Mouse (Mus musculus) lung, postnatal 36 days (tissue): Measurements from ENCODE around the gene S100b.
A peak's percentile ranks its signal among the peaks of the same experiment; 100 is the strongest.

Experiments
- DNase-seq: peaks from one replicate; pipeline ENCODE4 v3.0.0; 2022; ENCODE audit warnings: mixed read lengths

The S100b gene

DNA sequence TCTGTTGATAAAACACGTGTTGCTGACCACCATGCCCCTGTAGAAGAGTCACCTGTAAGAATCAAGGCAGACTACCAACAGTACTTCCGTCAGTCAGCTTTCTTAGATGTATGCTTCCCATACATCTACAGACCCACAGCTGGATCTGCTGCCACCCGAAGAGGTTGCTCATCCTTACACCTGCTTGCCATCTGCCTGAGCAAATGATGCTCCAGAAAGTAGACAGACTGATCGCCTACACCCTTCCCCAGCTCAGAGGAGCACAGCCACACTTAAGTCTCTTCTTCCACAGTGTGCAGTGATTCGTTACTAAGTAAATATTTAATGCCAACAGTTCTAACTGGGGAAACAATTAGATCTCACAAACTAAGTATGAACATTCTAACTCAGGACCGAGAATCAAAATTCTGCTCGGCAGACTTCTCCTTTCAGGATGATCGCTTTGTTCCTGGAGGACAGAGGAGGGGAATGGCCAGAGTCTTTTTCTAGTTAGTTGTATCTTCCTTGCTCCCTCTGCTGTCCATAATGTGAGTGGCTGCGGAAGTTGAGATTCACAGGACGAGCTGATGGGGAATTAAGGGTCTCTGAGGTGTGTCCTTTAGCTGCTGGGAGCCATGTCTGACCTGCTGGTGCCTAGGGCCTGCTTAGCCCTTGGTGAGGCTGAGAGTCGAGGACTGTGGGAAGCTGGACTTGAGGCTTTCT is 6.9 kb downstream of the S100b start:
- DNase-seq, result peak; percentile 50

DNA sequence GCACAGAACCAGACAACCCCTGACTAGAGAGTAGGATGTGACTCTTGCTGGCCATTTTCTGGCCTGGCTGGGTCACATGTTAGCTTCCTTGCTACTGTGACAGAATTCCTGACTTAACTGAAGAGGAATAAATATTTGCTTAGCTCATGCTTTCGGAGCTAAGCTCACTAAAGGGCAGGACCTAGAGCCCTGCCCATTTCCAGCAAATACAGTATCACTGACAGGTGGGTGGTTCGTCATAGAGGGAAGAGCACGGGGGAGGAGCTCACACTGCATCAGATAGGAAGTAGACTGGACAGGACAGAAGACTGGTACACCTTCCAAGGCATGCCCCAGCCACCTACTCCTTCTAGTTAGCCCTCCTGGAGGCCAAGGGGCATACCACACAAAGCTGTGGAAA is 7.8 kb downstream of the S100b start:
- DNase-seq, result peak; percentile 57

DNA sequence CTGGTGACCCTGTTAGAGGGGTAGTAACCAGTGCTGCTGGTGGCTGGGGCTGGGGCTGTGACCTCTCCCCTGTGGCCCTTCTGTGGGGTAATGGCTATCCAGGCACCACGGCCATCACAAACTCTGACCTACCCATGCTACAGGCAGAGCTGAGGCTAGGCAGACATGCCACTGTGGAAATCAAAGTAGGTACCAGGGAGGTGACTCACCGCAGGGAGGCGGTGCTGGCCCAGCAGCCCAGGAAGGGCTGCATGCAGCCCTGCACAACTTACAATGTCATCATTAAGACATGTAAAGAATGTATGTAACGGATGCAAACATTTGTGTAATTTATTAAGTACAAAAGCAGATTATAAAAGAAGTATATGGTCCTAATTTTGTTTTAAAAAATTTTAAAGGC is 8.8 kb downstream of the S100b start:
- DNase-seq, result no peak

DNA sequence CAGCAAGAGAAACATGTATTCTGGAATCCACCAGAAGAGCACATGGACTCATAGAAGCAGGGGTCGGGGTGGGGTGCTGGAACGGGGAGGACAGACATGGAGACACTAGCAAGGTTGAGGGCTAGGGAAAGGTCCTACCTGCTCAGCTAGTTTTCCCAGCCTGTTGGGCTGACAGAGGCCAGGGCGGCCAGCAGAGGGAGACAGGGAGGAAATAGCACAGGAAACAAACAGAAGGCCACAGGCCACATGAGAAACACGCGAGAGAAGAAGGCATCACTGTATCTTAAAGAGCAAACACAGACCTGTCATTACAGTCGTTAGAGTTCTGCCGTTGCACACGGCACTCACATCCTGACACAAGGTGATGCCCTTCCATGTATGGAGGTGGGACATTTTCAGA is 17.6 kb downstream of the S100b start:
- DNase-seq, result peak; percentile 69

DNA sequence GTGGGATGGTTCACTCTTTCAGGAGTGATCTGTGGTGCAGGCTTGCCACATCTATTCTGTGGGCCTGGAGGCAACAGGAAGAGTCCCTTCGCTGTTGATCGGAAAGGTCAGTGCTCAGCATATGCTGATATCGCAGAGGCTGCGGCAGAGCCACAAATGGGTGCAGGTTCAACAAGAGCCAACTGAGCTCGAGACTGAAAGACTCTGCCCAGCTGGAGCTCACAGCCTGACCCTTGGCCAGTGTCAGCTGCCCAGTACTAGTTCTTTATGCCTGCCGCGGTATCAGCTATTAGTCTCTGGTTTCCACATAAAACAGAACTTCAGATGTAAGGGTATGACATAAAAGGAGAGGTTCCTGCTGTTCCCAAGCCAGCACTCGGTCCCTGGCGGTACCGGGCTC is 21.6 kb downstream of the S100b start:
- no peak for DNase-seq

DNA sequence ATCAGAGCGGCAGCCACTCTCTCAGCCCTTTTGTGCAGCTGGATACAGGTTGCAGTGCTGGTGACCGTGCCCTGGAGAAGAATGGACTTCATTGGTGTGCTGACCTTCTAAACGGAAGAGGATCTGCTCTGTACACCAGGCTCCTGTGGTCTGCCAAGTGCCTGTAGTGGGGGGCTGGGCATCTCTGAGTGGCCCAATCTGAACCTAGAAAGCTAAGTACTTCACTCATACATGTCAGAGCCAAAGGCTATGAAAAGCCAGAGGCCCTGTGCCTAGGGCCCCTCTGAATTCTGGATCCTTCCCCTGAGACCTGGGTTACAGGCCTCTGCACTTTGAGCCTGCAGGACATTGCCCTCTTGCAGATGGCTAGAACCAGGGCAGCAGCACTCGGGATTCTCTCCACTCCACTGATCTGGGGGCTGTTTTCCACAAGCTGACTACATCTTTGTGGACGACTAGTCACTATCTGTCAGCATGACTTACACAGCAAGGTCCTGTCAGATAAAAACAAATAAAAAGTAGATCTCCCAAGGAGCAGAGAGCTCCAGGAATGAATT is 25.0 kb downstream of the S100b start:
- DNase-seq, result no peak

DNA sequence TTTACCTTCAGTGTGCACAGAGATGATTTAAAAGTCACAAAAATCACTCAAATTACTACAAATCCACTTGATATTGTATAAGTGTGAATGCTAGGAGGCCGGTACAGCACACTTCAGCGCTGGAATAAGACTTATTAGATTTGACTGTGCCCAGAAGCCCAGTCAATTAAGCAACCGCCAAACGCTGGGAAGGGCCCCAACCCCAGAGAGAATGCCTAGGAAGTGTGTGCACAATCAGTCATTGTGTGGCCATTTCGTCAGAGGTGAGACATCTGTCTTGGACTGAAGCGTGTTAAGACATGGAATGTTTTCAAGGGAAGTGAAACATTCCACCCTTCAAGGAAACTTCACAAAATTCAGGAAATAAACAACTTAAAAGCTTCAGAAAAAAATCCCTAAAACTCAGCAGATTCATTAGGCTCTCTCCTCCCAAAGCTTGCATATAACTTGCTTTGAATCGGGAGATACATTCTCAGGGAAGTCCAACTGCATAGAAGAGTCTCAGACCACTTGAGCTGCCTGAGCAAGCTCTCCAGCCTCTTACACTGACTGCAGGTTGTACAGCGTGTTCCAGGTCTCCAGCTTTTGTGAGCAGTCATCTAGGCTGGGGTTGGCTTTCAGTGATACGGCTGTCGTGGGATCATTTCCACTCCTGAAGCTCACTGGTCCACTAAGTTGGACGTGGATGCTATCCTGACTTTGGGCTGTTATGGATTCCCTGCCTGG is 34.8 kb downstream of the S100b start:
- DNase-seq, result peak; percentile 55

DNA sequence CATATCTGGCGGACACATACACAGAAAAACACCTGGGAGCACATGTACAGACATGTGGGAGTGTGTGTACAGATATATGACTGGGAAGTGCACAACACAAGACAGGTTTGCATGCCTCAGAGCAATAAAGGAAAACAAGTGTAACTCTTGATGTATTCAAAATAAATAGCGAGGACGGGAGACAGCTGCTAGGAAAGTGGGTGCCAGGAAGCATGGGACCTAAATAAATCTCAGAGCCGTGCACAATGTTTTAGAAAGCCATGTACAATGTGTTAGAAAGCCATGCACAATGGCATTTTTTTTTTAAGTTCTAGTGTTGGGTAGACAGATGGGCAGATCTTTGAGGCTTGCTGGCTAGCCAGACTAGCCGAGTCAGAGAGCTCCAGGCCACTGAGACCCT is 35.4 kb downstream of the S100b start:
- DNase-seq, result no peak

DNA sequence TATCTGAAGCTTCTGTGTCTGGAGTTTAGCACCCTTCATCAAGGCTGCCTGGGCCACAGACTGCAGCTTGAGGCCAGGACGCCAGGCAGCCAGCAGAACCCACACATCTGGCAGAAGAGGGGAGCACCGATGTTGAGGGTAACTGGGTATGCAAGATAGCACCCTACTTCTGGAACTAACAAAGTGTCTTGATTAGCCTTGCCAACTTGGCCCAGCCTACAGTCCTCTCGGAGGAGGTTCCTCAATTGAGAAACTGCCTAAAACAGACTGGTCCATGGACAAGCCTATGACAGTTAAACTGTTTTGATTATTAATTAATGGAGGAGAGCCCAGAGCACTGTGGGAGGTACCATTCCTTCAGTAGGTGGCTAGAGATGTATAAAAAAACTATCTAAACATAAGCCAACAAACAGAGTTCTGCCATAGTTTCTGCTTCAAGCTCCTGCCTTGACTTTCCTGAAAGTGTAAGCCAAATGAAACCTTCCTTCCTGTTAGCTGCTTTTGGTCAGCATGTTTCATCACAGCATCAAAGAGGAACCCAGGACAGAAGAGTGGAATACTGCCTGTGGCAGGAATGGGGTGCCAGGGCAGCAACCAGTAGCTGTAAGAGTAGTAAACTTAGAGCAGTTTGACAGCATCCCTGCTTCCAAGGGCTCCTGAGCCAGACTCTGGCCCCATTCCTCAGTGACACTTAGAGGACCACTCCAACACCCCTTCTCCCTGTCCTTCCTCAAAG is 36.5 kb downstream of the S100b start:
- no peak for DNase-seq

DNA sequence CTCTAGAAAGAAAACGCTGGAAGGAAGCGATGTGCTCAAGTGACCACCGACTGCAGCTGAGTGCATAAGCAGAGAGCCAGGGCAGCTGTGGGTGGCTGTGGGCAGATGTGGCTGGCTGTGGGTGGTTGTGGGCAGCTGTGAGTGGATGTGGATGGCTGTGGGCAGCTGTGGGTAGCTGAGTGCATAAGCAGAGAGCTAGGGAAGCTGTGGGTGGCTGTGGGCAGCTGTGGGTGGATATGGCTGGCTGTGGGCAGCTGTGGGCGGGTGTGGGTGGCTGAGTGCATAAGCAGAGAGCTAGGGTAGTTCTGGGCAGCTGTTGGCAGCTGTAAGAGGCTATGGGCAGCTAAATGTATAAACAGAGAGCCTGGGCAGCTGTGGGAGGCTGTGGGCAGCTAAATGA is 39.6 kb downstream of the S100b start:
- DNase-seq, result no peak

DNA sequence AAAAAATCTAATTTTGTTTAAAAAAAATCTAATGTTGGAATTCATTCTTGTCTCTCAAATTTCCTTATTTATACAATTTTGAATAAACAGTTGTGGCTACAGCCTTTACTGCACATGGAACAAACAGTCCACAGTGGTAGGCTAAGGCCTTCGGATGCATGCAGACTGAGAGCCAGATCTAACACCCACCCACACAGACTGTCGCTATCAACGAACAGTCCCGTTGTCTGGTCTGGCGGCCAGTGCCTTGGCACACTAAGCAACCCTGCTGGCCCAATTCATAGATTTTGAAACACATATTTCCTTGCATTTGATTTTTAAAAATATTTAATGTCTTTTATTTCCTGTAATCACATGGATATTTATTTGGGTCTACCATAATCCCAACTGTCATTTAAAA is 46.5 kb downstream of the S100b start:
- peak; percentile 30 for DNase-seq

DNA sequence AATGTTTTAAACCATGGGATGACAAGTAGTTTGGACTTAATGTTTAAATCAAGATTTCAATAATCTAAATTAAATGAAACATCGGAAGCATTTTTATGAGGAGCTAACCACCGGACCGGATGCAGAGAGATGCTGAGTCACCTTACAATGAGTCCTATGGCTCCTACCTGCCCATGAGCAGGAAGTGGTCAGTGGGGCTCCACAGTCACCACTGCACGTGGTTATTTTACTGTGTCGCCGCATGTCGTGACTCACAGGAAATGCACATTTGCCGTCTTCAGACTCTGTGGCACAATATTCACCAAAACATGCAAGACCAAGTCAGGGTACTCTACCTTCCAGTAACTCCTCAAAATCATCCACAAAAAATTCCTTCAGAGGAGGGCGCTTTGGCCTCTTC is 53.1 kb downstream of the S100b start:
- no peak for DNase-seq
